Mouse (Mus musculus) heart, postnatal 36 days (tissue): Measurements from ENCODE around the gene Upf2. TPM values are rescaled to one million over a fixed set of nuclear protein-coding genes. Genes with fewer than 3 reads are reported as not detected.
"Not testable (repeated sequence)": the region's sequence is repeated elsewhere in the genome, so short reads cannot be mapped to it uniquely, and the experiment has no call there.

Source experiments
- DNase-seq, 2 experiments: peaks; one replicate each; pipeline ENCODE4 v3.0.0; 2021 to 2022
- intact Hi-C: fragments of 180-260 bp; cut with DNase I; formaldehyde crosslinking; loops from one replicate; pipeline ENCODE4 v1.15.1; 2025
- total RNA-seq, 2 experiments: library from RNA; stranded (reverse); gene quantifications; 2 replicates each; pipeline ENCODE4 v1.2.3; 2021

Gene Upf2
- total RNA-seq, 2 experiments from 2014 or later, result 14.7 to 15.6 TPM

DNA sequence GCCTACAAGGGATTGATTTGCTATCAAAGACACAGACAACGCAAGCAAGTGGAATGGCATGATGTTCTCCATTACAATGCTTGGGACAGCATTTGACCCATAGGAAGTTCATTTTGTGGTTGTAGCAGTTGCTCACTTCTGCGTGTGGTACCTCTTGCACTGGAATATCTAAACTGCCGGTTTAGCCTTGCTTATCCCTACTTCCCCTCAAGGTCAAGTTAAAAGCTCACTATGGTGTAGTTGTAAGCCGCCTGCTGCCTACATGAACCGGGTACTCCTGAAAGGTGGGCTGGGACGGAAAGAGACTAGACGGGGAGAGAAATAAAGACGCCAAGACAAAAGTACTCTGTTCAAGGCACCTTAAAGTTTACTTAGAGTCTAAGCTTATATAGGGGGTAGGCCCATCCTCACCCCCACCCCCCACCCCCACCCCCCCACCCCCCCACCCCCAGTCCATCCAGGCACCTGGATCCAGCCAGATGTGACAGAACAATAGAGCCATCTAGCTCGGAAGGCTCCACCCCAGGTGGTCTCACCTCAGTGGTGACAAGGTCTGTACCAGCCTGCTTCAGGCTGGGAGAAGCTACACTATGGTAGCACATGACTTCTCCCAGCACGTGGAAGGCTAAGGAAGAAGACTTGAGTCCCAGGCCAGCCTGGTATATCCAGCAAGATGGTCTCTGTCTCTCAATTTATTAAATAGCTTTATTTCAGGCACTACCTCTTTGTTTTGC is 109.0 kb downstream of the Upf2 start:
- DNase-seq, result no peak
- intact Hi-C loops, result no loop called here

GRCm38 (mm10) chr2:6067341-6067740 is 116.1 kb downstream of the Upf2 start:
- DNase-seq, result no peak
- intact Hi-C loops, result no loop called here

DNA sequence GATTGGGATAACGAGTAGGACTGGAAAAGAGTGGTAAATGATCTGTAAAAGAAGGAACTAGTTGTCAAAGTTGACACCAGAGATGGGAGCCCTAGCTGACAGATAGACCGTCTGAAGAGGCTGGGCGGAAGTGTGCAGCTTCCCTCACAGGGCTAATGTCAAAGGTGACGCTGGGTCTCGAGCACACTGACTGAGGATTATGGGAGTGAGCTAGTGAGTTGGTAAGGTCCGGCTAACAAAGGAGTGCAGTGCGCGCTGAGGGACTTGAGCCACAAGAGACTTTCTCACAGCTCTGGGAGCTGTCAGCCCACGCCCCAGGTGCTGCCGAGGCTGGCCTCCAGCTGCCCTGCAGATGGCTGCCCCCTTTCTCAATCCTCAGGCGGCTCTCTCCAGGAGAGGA is 119.7 kb downstream of the Upf2 start:
- no peak for DNase-seq
- intact Hi-C loops, result no loop called here

DNA sequence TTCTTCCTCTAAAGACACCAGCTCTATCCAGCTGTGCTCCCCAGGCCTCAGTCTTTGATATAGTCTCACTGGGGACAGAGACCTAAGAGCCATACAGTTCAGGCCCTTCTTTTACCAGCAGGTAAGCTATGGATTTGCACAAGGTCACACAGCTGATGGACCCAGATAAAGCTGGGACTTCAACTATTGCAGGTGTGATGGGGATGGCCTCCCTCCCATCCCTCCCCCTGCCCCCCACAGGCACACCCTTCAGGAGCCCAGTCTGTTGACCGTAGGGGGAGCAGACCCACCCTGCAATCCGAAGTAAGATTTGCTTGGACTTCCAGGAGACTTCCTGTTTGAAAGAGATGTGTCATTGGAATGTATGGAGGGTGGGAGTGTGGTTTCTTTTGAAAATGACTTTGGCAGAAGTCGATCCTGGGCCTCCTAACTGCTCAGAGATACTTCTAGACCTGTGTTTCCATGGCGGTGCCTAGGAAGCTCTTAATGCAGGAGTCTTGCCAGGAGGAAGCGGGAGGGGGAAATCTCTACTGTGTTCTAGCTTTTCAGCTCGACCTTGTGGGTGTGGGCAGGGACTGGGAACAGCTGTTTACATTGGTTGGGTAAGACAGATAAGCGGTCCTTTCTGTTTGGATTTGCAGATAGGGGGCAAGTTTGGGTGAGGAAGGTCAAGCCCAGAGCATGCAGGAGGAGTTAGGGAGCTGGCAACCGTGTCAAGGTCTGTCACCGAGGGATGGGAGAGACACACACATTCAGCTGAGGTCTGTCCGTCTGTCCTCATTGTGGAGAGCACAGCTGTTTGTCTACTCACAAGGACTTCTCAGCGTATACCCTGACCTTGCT is 120.5 kb downstream of the Upf2 start:
- no peak for DNase-seq
- intact Hi-C loops, result no loop called here

DNA sequence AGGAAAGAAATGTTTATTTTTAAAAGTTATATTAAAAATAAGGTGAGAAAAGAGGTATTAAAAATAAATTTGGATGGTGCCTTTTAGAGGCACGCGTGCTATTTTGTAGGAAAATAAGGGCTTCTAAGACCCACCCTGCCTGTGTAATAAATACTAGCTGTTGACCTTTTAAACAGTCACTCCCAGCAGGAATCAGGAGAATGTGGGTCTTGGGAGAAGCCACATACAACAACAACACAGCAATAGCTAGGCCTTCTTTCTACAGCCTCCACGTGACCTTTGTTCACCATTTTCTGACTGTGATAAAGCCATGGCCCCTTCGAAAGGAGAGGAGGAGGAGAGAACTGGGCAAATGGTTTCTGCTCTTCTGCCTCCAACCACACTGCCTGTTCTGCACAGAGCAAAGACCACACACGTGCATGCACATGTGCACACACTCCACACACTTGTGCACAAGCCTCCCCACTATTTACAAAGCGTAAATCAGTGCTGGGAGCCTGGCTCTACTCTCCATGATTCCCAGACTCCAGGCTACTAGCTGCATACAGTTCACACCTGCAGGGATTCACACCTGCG is 121.5 kb downstream of the Upf2 start:
- intact Hi-C loops, result no loop called here

GRCm38 (mm10) chr2:6074891-6075529 is 123.7 kb downstream of the Upf2 start:
- peak in 1 of 2 experiments; percentile 24 for DNase-seq
- intact Hi-C loops, result no loop called here

More for the DNA sequence above, 121.5 kb downstream of the Upf2 start:
- no peak for DNase-seq

DNA sequence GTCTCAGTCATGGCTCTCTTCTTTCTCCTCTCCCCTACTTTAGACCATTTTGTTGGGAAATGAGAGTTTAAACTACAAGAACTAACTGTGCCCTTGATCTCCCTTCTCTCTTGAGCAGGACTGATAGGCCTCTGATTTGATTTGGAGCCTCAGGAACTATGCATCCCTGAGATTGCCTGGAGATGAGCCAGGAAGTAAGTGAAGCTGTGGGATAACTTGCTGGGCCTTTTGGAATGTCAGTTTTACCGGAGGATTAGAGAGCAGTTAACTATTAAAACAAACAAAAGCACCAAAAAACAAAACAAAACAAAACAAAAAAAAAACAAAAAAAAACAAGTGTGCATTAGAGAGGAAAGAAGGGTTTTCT is 124.2 kb downstream of the Upf2 start:
- no peak for DNase-seq
- intact Hi-C loops, result no loop called here

- no peak for DNase-seq
- intact Hi-C loops, result no loop called here
These were observed 128.8 kb downstream of the Upf2 start for GRCm38 (mm10) chr2:6080037-6080436.

- intact Hi-C loops, result no loop called here
- DNase-seq, result no peak
These were observed 129.8 kb downstream of the Upf2 start for GRCm38 (mm10) chr2:6081108-6081507.

DNA sequence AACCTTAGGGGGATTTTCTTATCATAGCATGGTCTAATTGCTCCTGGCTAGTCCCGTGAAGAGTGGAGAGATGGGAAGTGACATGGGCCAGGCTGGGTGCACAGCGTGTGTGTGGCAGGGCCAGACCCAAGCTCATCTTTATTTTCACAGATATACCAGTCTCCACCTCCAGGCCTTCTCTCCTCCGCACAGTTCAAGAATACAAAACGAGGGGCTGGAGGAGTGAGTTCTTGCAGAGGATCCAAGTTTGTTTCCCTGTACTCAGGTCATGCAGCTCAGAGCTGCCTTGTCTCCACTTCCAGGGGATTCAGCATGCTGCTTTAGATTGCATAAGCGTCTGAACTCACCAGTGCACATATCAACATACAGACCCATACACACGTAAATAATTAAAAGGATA is 131.3 kb downstream of the Upf2 start:
- DNase-seq, result no peak
- intact Hi-C loops, result no loop called here

DNA sequence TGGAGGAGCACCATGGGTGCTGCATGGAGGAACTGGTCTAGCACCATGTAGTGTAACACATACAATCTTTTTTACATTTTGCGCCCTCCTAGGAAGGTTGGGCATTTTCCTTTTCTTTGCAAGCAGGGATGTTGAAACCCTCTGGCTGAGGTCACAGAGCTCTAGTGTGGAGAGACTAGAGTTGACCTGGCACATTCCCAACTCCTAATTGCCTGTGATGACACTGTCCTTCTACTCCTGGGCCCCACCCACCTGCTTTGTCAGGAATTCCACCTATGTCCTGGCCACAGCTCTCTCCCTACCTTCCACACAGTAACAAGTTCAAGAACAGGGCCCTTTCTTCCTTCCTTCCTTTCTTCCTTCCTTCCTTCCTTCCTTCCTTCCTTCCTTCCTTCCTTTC is 132.4 kb downstream of the Upf2 start:
- DNase-seq, result no peak
- intact Hi-C loops, result no loop called here

- intact Hi-C loops, result no loop called here
- no peak for DNase-seq
These were observed 134.6 kb downstream of the Upf2 start for GRCm38 (mm10) chr2:6085622-6086530.

DNA sequence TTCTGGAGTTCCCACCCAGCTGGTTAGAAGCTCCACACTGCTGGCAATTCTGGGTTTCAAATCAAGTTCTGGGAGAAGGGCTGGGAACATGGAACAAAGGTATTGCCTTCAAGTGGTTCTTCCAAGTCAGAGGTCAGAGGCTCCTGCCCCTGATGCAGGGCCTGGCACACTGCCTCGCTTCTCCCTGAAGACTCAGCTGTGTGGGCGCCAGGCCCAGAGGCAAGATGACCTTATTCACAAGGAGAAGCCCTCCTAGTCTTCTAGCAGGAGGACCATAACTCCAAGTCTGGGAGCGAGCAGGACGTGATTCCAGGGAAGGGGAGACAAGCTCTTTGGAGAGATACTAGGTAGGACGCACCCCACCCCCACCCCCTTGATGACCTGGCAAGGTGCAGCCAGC is 135.9 kb downstream of the Upf2 start:
- DNase-seq, result no peak
- intact Hi-C loops, result no loop called here

GRCm38 (mm10) chr2:6089941-6090340 is 138.7 kb downstream of the Upf2 start:
- DNase-seq, intact Hi-C loops: not testable (repeated sequence)

DNA sequence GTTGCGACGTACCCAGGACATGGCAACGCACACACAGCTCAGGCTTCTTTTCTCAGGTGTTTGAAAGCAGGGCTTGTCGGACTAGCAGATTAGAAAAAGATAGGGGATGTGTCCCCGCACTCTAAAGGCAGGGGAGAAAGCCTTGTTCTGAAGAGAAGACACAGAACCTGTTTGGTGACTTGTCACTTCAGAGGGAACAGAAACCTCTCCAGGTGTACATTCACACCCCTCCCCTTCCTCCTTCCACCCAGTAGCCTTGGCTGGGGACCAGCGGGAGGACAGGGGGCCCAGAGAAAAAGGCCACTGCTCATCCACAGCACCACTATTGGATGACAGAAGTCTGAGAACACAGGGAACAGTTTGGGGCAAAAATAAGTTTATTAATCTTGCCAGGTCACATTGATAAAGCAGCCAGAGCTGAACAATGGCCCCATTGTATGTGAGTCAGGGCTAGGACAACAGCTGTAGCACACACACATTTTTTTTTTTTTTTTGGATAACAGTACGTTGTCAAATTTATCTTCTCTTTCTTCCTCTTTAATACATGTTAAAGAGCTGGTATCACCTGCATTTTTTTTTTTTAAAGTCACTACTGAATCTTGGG is 145.9 kb downstream of the Upf2 start:
- DNase-seq, result no peak
- intact Hi-C loops, result no loop called here

DNA sequence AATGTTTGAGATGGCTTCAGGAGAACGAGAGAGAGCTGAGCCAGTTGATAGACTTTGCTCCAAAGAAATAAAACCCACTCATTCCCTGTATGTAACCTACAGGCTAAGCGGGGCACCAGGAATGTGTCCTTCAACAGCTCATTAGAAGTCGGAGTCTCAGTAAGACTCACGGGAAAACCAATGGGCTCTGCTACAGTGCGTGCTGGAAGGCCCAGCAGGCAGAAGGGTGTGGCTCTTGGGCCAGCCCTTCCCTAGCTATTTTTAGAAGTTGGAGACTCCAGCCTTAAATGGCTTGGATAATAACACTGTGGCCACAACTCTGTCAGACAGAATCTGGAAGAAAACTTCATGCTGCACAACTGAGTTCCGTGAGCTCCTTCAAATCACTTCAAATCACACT is 147.7 kb downstream of the Upf2 start:
- intact Hi-C loops, result no loop called here
- peak; percentile 27 to 46 for DNase-seq

GRCm38 (mm10) chr2:6099443-6099842 is 148.2 kb downstream of the Upf2 start:
- intact Hi-C loops, result no loop called here
- DNase-seq, result no peak

DNA sequence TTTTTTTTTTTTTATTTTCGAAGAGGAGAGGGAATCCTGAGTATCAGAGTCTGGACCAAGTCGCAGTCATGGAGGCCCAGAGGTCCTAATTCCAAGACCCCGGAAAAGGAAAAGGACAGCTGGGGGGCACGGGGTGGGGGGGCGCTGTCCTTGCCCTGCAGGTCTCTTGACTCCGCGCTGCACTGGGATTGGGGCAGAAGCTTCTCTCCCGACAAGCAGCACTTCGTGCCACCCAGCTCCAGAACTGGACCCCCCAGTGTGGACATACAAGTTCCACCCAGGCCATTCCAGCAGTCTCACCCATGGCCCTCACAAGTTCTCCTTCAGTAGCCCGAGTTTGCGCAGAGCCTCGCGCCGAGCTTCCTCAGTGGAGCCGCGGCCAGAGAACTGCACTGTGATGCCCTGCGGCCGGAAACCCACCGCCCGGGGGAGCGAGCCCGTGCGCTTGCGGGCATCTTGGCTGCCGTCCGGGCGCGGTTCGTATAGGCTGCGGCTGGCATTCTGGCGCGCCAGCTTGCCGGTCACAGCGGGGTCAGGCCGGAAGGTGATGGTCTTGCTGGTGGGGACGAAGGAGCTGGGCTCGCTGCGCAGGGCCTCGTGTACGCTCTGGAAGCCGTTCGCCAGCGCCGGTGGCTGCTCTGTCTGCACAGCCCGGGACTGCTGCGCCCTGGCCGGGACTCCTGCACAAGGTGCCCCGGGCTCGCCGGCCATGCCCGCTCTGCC is 148.9 kb downstream of the Upf2 start:
- intact Hi-C loops, result no loop called here
- DNase-seq, result peak; percentile 30 to 34

DNA sequence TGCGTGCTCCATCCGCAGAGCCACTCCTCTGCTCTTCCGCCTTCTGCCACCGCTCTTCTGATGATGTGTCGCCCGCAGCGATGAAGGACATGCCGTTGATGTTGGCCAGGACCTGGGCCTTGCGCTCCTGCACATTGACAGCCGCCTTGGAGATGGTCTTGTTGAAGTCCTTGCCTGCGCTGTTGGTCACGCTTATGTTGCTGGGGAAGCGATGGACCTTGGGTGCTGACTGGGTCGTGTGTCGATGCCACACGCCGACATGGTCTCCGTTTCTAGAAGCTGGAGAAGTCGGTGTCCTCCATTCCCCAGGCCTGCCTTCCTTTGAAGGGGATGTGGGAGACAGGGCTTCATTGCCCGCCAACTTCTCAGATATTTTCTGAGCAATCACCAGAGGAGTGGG is 149.5 kb downstream of the Upf2 start:
- no peak for DNase-seq
- intact Hi-C loops, result no loop called here
